Mouse (Mus musculus): ENCODE data around the gene Gm21954. TPM values are rescaled to one million over a fixed set of nuclear protein-coding genes. Genes with fewer than 3 reads are reported as not detected.
A peak's percentile ranks its signal among the peaks of the same experiment; 100 is the strongest.

Gene Gm21954
- polyA plus RNA-seq, 1 experiment from 2014 or later: not detected

DNA sequence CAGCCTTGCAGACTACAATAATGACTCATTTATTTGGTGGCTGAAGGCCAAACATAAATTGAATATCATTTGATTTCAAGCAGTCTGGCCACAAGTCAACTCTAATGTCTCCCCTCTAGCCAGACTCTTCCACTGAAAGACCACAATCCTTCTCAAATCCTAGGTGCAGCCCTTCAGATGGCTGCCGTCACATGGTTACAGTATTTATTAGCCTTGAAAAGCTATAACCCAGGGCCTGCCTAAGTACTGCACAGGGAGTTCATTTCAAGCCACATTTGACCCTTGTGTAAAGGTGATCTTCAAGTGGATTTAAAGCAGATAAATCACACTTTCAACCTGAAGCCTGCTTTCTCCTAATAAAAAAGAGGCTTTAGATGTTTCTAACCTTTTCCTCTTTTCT is 37.7 kb downstream of the Gm21954 start:
- WGBS: 57% methylated on average over 1 of the region's 1 CpGs

DNA sequence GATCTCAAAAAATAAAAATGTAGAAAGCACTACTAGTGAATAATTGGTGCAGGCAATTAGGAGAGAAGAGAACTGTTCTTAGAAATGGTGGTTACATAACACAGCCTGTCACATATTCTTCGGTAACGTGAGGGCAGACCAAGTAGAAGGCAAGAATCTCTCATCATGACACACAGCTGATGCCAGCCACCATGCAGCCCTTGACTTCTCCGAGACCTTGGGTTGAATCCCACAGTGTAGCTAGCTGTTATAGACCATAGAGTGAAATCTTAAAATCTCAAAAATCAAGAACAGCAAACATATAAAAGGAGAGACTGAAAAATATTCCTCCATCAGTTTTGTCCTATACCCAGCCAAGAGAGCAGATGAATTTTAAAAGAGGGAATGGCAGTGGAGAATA is 40.8 kb downstream of the Gm21954 start:
- Histone ChIP-seq H3K9me3 (ENCODE audit: control insufficient read depth, low read length) (0 out of 2 replicates have a peak, but pooled peaks cover 2% of the 10 kb centered on the region), H3K4me2 (ENCODE audit: low read depth, low read length) (no peak overlapping the region), H3K36me3 (ENCODE audit: control insufficient read depth, insufficient read depth, low read length) (no peaks in the 10 kb centered on the region), H3K4me3 (ENCODE audit: low read length) (no peak overlapping the region), H3K9ac (ENCODE audit: low read depth, low read length) (no peak overlapping the region), H3K27ac (ENCODE audit: low read length) (no peak overlapping the region), H3K4me1 (ENCODE audit: control insufficient read depth, insufficient read depth, low read length) (no peaks in the 10 kb centered on the region), H3K27me3 (replicated peaks; ENCODE audit: control insufficient read depth, insufficient read depth, low read length) (no peaks in the 10 kb centered on the region)
- WGBS: 91% methylated on average over 3 of the region's 3 CpGs
- ATAC-seq: no peak

More for the DNA sequence above, 37.7 kb downstream of the Gm21954 start:
- no peak overlapping the region for H3K9ac ChIP-seq (ENCODE audit: low read depth, low read length)
- no peaks in the 10 kb centered on the region for H3K36me3 ChIP-seq (ENCODE audit: control insufficient read depth, insufficient read depth, low read length)
- no peak for ATAC-seq
- H3K27ac ChIP-seq (ENCODE audit: low read length): no peak overlapping the region
- 0 out of 2 replicates have a peak, but pooled peaks cover 2% of the 10 kb centered on the region for H3K9me3 ChIP-seq (ENCODE audit: control insufficient read depth, low read length)
- no peaks in the 10 kb centered on the region for H3K27me3 ChIP-seq (replicated peaks; ENCODE audit: control insufficient read depth, insufficient read depth, low read length)
- no peak overlapping the region for H3K4me2 ChIP-seq (ENCODE audit: low read depth, low read length)
- no peak overlapping the region for H3K4me3 ChIP-seq (ENCODE audit: low read length)
- H3K4me1 ChIP-seq (ENCODE audit: control insufficient read depth, insufficient read depth, low read length): no peaks in the 10 kb centered on the region

DNA sequence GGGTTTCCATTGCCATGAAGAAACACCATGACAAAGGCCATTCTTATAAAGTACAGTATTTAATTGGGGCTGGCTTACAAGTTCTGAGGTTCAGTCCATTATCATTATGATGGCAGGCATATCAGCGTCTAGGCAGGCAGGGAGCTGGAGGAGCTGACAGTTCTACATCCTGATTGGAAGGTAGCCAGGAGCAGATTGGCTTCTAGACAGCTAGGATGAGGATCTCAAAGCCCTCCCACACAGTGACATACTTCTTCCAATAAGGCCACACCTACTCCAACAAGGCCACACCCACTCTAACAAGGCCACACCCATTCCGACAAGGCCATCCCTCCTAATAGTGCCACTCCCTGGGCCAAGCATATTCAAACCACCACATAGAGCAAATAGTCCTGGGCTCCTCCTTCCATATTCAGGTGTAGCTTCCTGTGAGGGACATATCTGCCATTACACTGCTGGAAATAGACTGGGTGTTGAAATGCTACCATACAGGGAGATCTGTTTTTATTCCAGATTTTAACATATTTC is 41.9 kb downstream of the Gm21954 start:
- H3K9me3 ChIP-seq (ENCODE audit: control insufficient read depth, low read length): 0 out of 2 replicates have a peak, but pooled peaks cover 2% of the 10 kb centered on the region
- no peak overlapping the region for H3K4me2 ChIP-seq (ENCODE audit: low read depth, low read length)
- H3K27me3 ChIP-seq (replicated peaks; ENCODE audit: control insufficient read depth, insufficient read depth, low read length): no peaks in the 10 kb centered on the region
- H3K27ac ChIP-seq (ENCODE audit: low read length): no peak overlapping the region
- ATAC-seq: no peak
- 71% methylated on average over 2 of the region's 2 CpGs for WGBS
- H3K4me3 ChIP-seq (ENCODE audit: low read length): no peak overlapping the region
- H3K9ac ChIP-seq (ENCODE audit: low read depth, low read length): no peak overlapping the region
- no peaks in the 10 kb centered on the region for H3K36me3 ChIP-seq (ENCODE audit: control insufficient read depth, insufficient read depth, low read length)
- no peaks in the 10 kb centered on the region for H3K4me1 ChIP-seq (ENCODE audit: control insufficient read depth, insufficient read depth, low read length)

DNA sequence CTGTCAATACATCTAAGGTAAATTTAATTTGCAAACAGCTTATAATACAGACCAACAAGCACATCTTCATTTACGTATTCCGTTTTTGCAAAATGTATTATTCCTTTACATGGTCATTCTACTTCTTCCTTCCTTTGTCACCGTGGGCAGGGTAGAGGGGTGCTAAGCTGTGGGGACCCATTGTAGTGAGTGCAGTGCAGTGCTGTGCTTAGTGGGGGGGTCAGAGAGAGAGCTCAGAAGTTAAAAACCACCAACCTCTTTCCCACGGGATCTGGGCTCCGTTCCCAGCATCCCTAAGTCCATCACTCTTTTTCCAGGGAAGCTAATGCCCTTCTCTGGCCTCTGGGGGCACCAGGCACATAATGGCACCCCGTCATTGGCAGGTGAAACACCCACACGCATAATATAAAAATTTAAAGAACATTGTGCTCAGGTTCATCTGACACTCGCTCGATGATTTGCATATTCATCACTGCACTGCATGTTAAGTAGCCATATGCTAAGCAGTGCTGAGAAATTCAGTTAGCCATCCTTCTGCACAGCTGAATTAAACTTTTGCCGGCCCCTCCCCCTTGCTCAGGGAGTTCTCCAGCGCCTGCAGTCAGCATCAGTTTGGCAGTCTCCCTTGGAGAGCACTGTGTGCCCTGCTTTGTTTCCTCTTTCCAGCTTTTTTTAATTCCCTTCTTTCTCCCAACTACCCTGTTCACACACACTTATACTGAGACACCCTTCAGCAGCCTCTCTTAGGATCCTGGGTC is 48.2 kb downstream of the Gm21954 start:
- ATAC-seq: no peak
- H3K4me3 ChIP-seq (ENCODE audit: low read length): no peak overlapping the region
- H3K9ac ChIP-seq (ENCODE audit: low read depth, low read length): no peak overlapping the region
- no peaks in the 10 kb centered on the region for H3K9me3 ChIP-seq (ENCODE audit: control insufficient read depth, low read length)
- WGBS: 31% methylated on average over 11 of the region's 11 CpGs
- no peaks in the 10 kb centered on the region for H3K27me3 ChIP-seq (replicated peaks; ENCODE audit: control insufficient read depth, insufficient read depth, low read length)
- H3K27ac ChIP-seq (ENCODE audit: low read length): no peak overlapping the region
- H3K4me2 ChIP-seq (ENCODE audit: low read depth, low read length): no peak overlapping the region
- H3K4me1 ChIP-seq (ENCODE audit: control insufficient read depth, insufficient read depth, low read length): no peaks in the 10 kb centered on the region
- no peaks in the 10 kb centered on the region for H3K36me3 ChIP-seq (ENCODE audit: control insufficient read depth, insufficient read depth, low read length)

DNA sequence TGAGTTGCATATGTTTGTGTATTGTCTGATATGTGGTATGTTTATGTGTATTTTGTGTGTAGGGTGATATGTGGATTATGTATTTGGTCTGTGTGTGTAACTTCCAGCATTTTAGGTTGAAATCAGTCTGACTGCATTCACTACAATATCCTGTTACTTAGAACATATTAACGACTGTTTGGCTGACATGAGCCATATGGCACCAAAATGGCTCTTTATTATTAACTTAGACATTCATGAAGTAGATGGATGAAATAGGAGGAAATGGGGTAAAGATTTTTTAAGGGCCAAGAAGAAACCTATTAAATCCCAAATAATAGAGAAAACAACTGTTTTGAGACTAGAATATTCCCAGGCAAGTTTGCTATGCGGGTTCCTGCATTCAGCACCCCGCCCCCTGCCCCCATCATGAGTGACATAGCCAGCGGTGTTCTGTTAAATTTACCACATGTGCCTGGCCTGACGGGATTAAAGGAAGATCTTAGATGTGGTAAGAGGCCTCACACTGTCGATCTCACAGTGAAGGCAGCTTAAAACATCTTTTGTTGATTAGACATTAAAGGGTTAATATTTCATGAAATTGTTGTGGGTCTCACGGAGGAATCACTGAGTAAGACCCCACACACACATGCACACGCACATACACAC is 51.5 kb downstream of the Gm21954 start:
- Histone ChIP-seq H3K4me1 (ENCODE audit: control insufficient read depth, insufficient read depth, low read length) (no peaks in the 10 kb centered on the region), H3K4me3 (ENCODE audit: low read length) (no peak overlapping the region), H3K9ac (ENCODE audit: low read depth, low read length) (no peak overlapping the region), H3K4me2 (ENCODE audit: low read depth, low read length) (no peak overlapping the region), H3K27me3 (replicated peaks; ENCODE audit: control insufficient read depth, insufficient read depth, low read length) (no peaks in the 10 kb centered on the region), H3K9me3 (ENCODE audit: control insufficient read depth, low read length) (no peaks in the 10 kb centered on the region), H3K27ac (ENCODE audit: low read length) (no peak overlapping the region), H3K36me3 (ENCODE audit: control insufficient read depth, insufficient read depth, low read length) (no peaks in the 10 kb centered on the region)
- WGBS: 50% methylated on average over 8 of the region's 8 CpGs
- no peak for ATAC-seq

DNA sequence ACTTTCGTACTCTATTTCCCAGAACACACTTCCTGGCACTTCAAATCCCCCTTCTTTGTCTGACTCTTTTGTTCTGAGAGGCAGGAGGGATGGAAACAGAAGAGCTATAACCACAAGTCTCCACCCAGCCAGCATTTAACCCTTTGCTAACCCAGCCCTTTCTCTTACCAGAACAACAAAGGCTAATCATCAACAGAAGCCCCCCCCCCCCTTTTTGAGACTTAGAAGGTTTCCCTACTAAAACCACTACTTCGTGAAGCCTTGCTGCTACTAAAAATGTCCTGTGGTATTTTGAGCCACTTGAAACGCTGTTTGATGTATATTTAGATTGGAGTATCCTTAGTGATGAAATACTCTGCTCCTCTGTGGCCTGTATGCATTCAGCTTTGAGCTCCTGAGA is 52.7 kb downstream of the Gm21954 start:
- Histone ChIP-seq H3K9me3 (ENCODE audit: control insufficient read depth, low read length) (no peaks in the 10 kb centered on the region), H3K9ac (ENCODE audit: low read depth, low read length) (no peak overlapping the region), H3K4me1 (ENCODE audit: control insufficient read depth, insufficient read depth, low read length) (no peaks in the 10 kb centered on the region), H3K27me3 (replicated peaks; ENCODE audit: control insufficient read depth, insufficient read depth, low read length) (no peaks in the 10 kb centered on the region), H3K27ac (ENCODE audit: low read length) (no peak overlapping the region), H3K36me3 (ENCODE audit: control insufficient read depth, insufficient read depth, low read length) (no peaks in the 10 kb centered on the region), H3K4me2 (ENCODE audit: low read depth, low read length) (no peak overlapping the region), H3K4me3 (ENCODE audit: low read length) (no peak overlapping the region)
- WGBS: 29% methylated on average over 3 of the region's 3 CpGs
- ATAC-seq: no peak

DNA sequence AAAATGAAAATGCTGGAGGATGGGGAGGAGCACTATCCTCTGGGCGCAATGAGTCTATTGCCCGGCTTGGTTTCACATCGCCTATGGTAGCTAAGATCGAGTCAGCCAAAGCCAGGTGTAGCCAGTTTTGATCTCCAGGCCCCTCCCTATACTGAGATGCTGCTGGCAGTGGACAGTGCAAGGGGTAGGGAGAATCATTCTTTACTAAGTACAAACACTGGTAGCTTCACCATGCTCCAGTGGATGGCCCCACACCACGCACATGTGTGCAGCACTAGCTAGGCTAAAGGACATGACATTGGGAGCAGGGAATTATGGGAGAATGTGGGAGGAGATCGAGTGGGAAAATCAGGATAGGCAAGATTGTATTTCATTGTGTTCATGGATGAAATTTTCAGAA is 53.2 kb downstream of the Gm21954 start:
- WGBS: 76% methylated on average over 6 of the region's 6 CpGs
- Histone ChIP-seq H3K4me1 (ENCODE audit: control insufficient read depth, insufficient read depth, low read length) (no peaks in the 10 kb centered on the region), H3K36me3 (ENCODE audit: control insufficient read depth, insufficient read depth, low read length) (no peaks in the 10 kb centered on the region), H3K4me2 (ENCODE audit: low read depth, low read length) (no peak overlapping the region), H3K27me3 (replicated peaks; ENCODE audit: control insufficient read depth, insufficient read depth, low read length) (no peaks in the 10 kb centered on the region), H3K4me3 (ENCODE audit: low read length) (no peak overlapping the region), H3K27ac (ENCODE audit: low read length) (no peak overlapping the region), H3K9ac (ENCODE audit: low read depth, low read length) (no peak overlapping the region), H3K9me3 (ENCODE audit: control insufficient read depth, low read length) (no peaks in the 10 kb centered on the region)
- no peak for ATAC-seq

DNA sequence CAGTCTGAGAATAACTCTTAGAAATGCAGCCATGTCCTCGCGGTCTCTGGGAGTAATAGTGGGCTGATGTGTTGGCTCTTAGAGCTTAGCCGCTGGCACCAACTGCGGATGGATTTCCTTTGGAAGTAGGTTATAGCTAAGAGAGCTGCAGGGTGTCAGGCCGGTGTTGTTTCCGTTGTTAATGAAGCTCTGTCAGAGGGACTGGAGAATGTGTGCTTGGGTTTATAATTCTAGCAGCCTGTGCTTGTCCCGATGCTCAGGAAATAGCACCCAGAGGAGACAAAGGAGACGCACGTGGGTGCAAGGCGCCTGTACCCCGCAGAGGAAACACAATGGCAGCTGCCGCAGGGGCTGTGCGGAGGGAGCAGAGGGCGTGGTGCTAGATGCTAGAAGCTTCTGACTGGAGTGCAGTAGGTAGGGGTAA is 56.5 kb downstream of the Gm21954 start:
- Histone ChIP-seq H3K27me3 (replicated peaks; ENCODE audit: control insufficient read depth, insufficient read depth, low read length) (no peaks in the 10 kb centered on the region), H3K4me1 (ENCODE audit: control insufficient read depth, insufficient read depth, low read length) (no peaks in the 10 kb centered on the region), H3K9ac (ENCODE audit: low read depth, low read length) (no peak overlapping the region), H3K4me3 (ENCODE audit: low read length) (no peak overlapping the region), H3K27ac (ENCODE audit: low read length) (no peak overlapping the region), H3K36me3 (ENCODE audit: control insufficient read depth, insufficient read depth, low read length) (no peaks in the 10 kb centered on the region), H3K9me3 (ENCODE audit: control insufficient read depth, low read length) (no peaks in the 10 kb centered on the region), H3K4me2 (ENCODE audit: low read depth, low read length) (0 out of 2 replicates have a peak overlapping the region, but pooled peaks have one; percentile 33)
- ATAC-seq: no peak
- WGBS: 24% methylated on average over 14 of the region's 14 CpGs
